Mouse (Mus musculus) forebrain, embryonic 14.5 days (tissue): ENCODE measurements around the gene Npcd. TPM values are rescaled to one million over a fixed set of nuclear protein-coding genes. Genes with fewer than 3 reads are reported as not detected.

Experiments used
- ATAC-seq: fragments of 200-750 bp; cut with Nextera tagmentation; 2 replicates; pipeline ENCODE4 v1.8.0; 2017; ENCODE audit warnings: mild to moderate bottlenecking, moderate library complexity
- DNase-seq: peaks from one replicate; pipeline ENCODE4 v3.0.0-alpha.2; 2015; ENCODE audit warnings: low spot score
- H3K27ac ChIP-seq: fragments of 300-500 bp; sonication (generic); 2 replicates; pipeline ENCODE4 v1.5.1; 2014; ENCODE audit warnings: low read depth, mild to moderate bottlenecking, control low read depth, low read length, moderate library complexity
- H3K27me3 ChIP-seq: fragments of 300-500 bp; sonication (generic); replicated peaks from 2 replicates; pipeline ENCODE4 v1.6.1; 2014; ENCODE audit warnings: low read length, control low read depth, mixed read lengths; ENCODE audit not compliant: control insufficient read depth, insufficient read depth
- H3K36me3 ChIP-seq: fragments of 300-500 bp; sonication (generic); 2 replicates; pipeline ENCODE4 v1.6.1; 2014; ENCODE audit warnings: low read length, control low read depth; ENCODE audit not compliant: control insufficient read depth, insufficient read depth
- H3K4me1 ChIP-seq: fragments of 300-500 bp; sonication (generic); 2 replicates; pipeline ENCODE4 v1.6.1; 2014; ENCODE audit warnings: antibody characterized with exemption, low read length, control low read depth; ENCODE audit not compliant: control insufficient read depth, insufficient read depth
- H3K4me2 ChIP-seq: fragments of 300-500 bp; sonication (generic); 2 replicates; pipeline ENCODE4 v1.6.1; 2014; ENCODE audit warnings: mild to moderate bottlenecking, control low read depth, low read length
- H3K4me3 ChIP-seq: fragments of 300-500 bp; sonication (generic); 2 replicates; pipeline ENCODE4 v1.5.1; 2014; ENCODE audit warnings: low read depth, low read length, control low read depth
- H3K9ac ChIP-seq: fragments of 300-500 bp; sonication (generic); 2 replicates; pipeline ENCODE4 v1.6.1; 2014; ENCODE audit warnings: mild to moderate bottlenecking, low read length, control low read depth, moderate library complexity
- H3K9me3 ChIP-seq: fragments of 300-500 bp; sonication (generic); replicated peaks from 2 replicates; pipeline ENCODE4 v1.6.1; 2016; ENCODE audit warnings: low read length, control low read depth, mixed read lengths; ENCODE audit not compliant: control insufficient read depth
- WGBS: fragments of 180-500 bp; shearing (Covaris S2); extraction: QIAGEN DNeasy Blood & Tissue Kit; methylation state at CpG from one replicate; pipeline ENCODE4 v1.1.7; 2014; 5-methylcytosine and 5-hydroxymethylcytosine counted together
- polyA plus RNA-seq: library from polyadenylated mRNA; unstranded; fragments of >200 nt; fragmentation: Nextera tagmentation; extraction: Ambion mirVana; gene quantifications from 2 replicates; pipeline ENCODE4 v1.2.1, GENCODE M21; 2014

Gene Npcd
- polyA plus RNA-seq, 1 experiment from 2014 or later, result not detected

- DNase-seq (no peak), ATAC-seq (no peak)
- Histone ChIP-seq H3K27ac (no peak overlapping the region), H3K9ac (no peak overlapping the region), H3K27me3 (no peaks in the 10 kb centered on the region), H3K4me1 (no peaks in the 10 kb centered on the region), H3K36me3 (no peaks in the 10 kb centered on the region), H3K4me3 (no peak overlapping the region), H3K9me3 (no peaks in the 10 kb centered on the region), H3K4me2 (no peak overlapping the region)
- WGBS, result 92% methylated on average over 8 of the region's 8 CpGs
Observed at GRCm38 (mm10) chr15:79873545-79873944, 39.5 kb upstream of the Npcd start.

GRCm38 (mm10) chr15:79867260-79868002 is 33.4 kb upstream of the Npcd start:
- ATAC-seq (no peak), DNase-seq (no peak)
- no peaks in the 10 kb centered on the region for H3K9me3 ChIP-seq
- no peak overlapping the region for H3K4me3 ChIP-seq
- H3K27me3 ChIP-seq, result no peaks in the 10 kb centered on the region
- no peak overlapping the region for H3K9ac ChIP-seq
- no peaks in the 10 kb centered on the region for H3K36me3 ChIP-seq
- H3K4me2 ChIP-seq, result no peak overlapping the region
- H3K27ac ChIP-seq, result no peak overlapping the region
- WGBS, result 92% methylated on average over 3 of the region's 3 CpGs
- H3K4me1 ChIP-seq, result no peaks in the 10 kb centered on the region

- no peaks in the 10 kb centered on the region for H3K4me1 ChIP-seq
- H3K9ac ChIP-seq, result no peak overlapping the region
- H3K4me2 ChIP-seq, result no peak overlapping the region
- 91% methylated on average over 9 of the region's 9 CpGs for WGBS
- H3K27me3 ChIP-seq, result no peaks in the 10 kb centered on the region
- no peak overlapping the region for H3K27ac ChIP-seq
- H3K9me3 ChIP-seq, result no peaks in the 10 kb centered on the region
- no peaks in the 10 kb centered on the region for H3K36me3 ChIP-seq
- ATAC-seq (no peak), DNase-seq (no peak)
- H3K4me3 ChIP-seq, result no peak overlapping the region
Observed at GRCm38 (mm10) chr15:79859821-79860220, 25.8 kb upstream of the Npcd start.

- WGBS, result 80% methylated on average over 5 of the region's 5 CpGs
Observed at GRCm38 (mm10) chr15:79858979-79859378, 24.9 kb upstream of the Npcd start.

GRCm38 (mm10) chr15:79850143-79850542 is 16.1 kb upstream of the Npcd start:
- no peak overlapping the region for H3K4me3 ChIP-seq
- H3K27ac ChIP-seq, result no peak overlapping the region
- DNase-seq (no peak), ATAC-seq (no peak)
- H3K9me3 ChIP-seq, result no peaks in the 10 kb centered on the region
- H3K4me2 ChIP-seq, result no peak overlapping the region
- no peaks in the 10 kb centered on the region for H3K4me1 ChIP-seq
- H3K36me3 ChIP-seq, result no peaks in the 10 kb centered on the region
- no peaks in the 10 kb centered on the region for H3K27me3 ChIP-seq
- 100% methylated on average over 2 of the region's 2 CpGs for WGBS
- H3K9ac ChIP-seq, result no peak overlapping the region

More at GRCm38 (mm10) chr15:79858979-79859378, 24.9 kb upstream of the Npcd start:
- Histone ChIP-seq H3K4me3 (no peak overlapping the region), H3K27me3 (no peaks in the 10 kb centered on the region), H3K9ac (no peak overlapping the region), H3K36me3 (no peaks in the 10 kb centered on the region), H3K4me1 (no peaks in the 10 kb centered on the region), H3K27ac (no peak overlapping the region), H3K9me3 (no peaks in the 10 kb centered on the region), H3K4me2 (no peak overlapping the region)
- DNase-seq (no peak), ATAC-seq (no peak)

GRCm38 (mm10) chr15:79847100-79847499 is 13.1 kb upstream of the Npcd start:
- ATAC-seq (no peak), DNase-seq (no peak)
- Histone ChIP-seq H3K27ac (no peak overlapping the region), H3K9me3 (no peaks in the 10 kb centered on the region), H3K4me3 (no peak overlapping the region), H3K9ac (no peak overlapping the region), H3K4me1 (no peaks in the 10 kb centered on the region), H3K27me3 (no peaks in the 10 kb centered on the region), H3K4me2 (no peak overlapping the region), H3K36me3 (no peaks in the 10 kb centered on the region)
- WGBS, result 18% methylated on average over 5 of the region's 5 CpGs

- no peak overlapping the region for H3K9ac ChIP-seq
- 83% methylated on average over 4 of the region's 4 CpGs for WGBS
Observed at GRCm38 (mm10) chr15:79845986-79846385, 11.9 kb upstream of the Npcd start.

GRCm38 (mm10) chr15:79842985-79843384 is 8.9 kb upstream of the Npcd start:
- H3K4me1 ChIP-seq, result no peaks in the 10 kb centered on the region
- no peak for ATAC-seq

More at GRCm38 (mm10) chr15:79845986-79846385, 11.9 kb upstream of the Npcd start:
- no peak overlapping the region for H3K4me3 ChIP-seq
- H3K4me1 ChIP-seq, result no peaks in the 10 kb centered on the region
- H3K27ac ChIP-seq, result no peak overlapping the region
- H3K9me3 ChIP-seq, result no peaks in the 10 kb centered on the region
- DNase-seq, result no peak
- no peak for ATAC-seq
- no peaks in the 10 kb centered on the region for H3K27me3 ChIP-seq
- H3K4me2 ChIP-seq, result no peak overlapping the region
- no peaks in the 10 kb centered on the region for H3K36me3 ChIP-seq

GRCm38 (mm10) chr15:79840281-79840680 is 6.2 kb upstream of the Npcd start:
- no peak for ATAC-seq
- H3K9ac ChIP-seq, result no peak overlapping the region
- H3K27ac ChIP-seq, result no peak overlapping the region
- no peak for DNase-seq
- H3K4me1 ChIP-seq, result peaks cover 3% of the 10 kb centered on the region; the same call in 1 of the 2 replicates
- no peaks in the 10 kb centered on the region for H3K27me3 ChIP-seq
- H3K4me2 ChIP-seq, result no peak overlapping the region
- no peaks in the 10 kb centered on the region for H3K9me3 ChIP-seq
- no peaks in the 10 kb centered on the region for H3K36me3 ChIP-seq
- H3K4me3 ChIP-seq, result no peak overlapping the region
- 56% methylated on average over 2 of the region's 2 CpGs for WGBS

More at GRCm38 (mm10) chr15:79842985-79843384, 8.9 kb upstream of the Npcd start:
- no peak for DNase-seq
- Histone ChIP-seq H3K27me3 (no peaks in the 10 kb centered on the region), H3K4me2 (no peak overlapping the region), H3K9ac (no peak overlapping the region), H3K36me3 (no peaks in the 10 kb centered on the region), H3K9me3 (no peaks in the 10 kb centered on the region), H3K4me3 (no peak overlapping the region), H3K27ac (no peak overlapping the region)
- WGBS, result 84% methylated on average over 3 of the region's 3 CpGs
